Mouse (Mus musculus) stomach, postnatal 0 days (tissue): ENCODE results near the gene Flg2. TPM values are rescaled to one million over a fixed set of nuclear protein-coding genes. Genes with fewer than 3 reads are reported as not detected.

Experiments
- ATAC-seq: fragments of 200-750 bp; cut with Nextera tagmentation; 2 replicates; pipeline ENCODE4 v1.8.0; 2017; ENCODE audit not compliant: low FRiP score, low TSS enrichment
- DNase-seq: peaks from one replicate; pipeline ENCODE4 v3.0.0-alpha.2; 2016; ENCODE audit warnings: low spot score
- H3K27ac ChIP-seq: fragments of 300-500 bp; sonication (generic); replicated peaks from 2 replicates; pipeline ENCODE4 v1.5.1; 2014; ENCODE audit warnings: mild to moderate bottlenecking, control low read depth
- H3K27me3 ChIP-seq: fragments of 300-500 bp; sonication (generic); 2 replicates; pipeline ENCODE4 v1.6.1; 2014; ENCODE audit warnings: low read length; ENCODE audit not compliant: control insufficient read depth, insufficient read depth
- H3K36me3 ChIP-seq: fragments of 300-500 bp; sonication (generic); 2 replicates; pipeline ENCODE4 v1.6.1; 2014; ENCODE audit warnings: low read length, mixed read lengths; ENCODE audit not compliant: control insufficient read depth, insufficient read depth
- H3K4me1 ChIP-seq: fragments of 300-500 bp; sonication (generic); replicated peaks from 2 replicates; pipeline ENCODE4 v1.6.1; 2014; ENCODE audit warnings: antibody characterized with exemption; ENCODE audit not compliant: control insufficient read depth, insufficient read depth
- H3K4me2 ChIP-seq: fragments of 300-500 bp; sonication (generic); replicated peaks from 2 replicates; pipeline ENCODE4 v1.6.1; 2014; ENCODE audit warnings: low read depth, mild to moderate bottlenecking, control low read depth, moderate library complexity
- H3K4me3 ChIP-seq: fragments of 300-500 bp; sonication (generic); 2 replicates; pipeline ENCODE4 v1.5.1; 2014; ENCODE audit warnings: low read depth, low read length, control low read depth
- H3K9ac ChIP-seq: fragments of 300-500 bp; sonication (generic); 2 replicates; pipeline ENCODE4 v1.6.1; 2014; ENCODE audit warnings: mild to moderate bottlenecking, low read length, control low read depth, mixed read lengths
- H3K9me3 ChIP-seq: fragments of 300-500 bp; sonication (generic); 2 replicates; pipeline ENCODE4 v1.6.1; 2016; ENCODE audit warnings: low read length; ENCODE audit not compliant: control insufficient read depth
- CTCF ChIP-seq: IDR thresholded peaks from 2 replicates; pipeline ENCODE4 v1.5.1; 2016; ENCODE audit warnings: antibody characterized with exemption, low read depth, mild to moderate bottlenecking, moderate library complexity
- EP300 ChIP-seq: optimal IDR thresholded peaks from 2 replicates; pipeline ENCODE3; 2016; ENCODE audit warnings: antibody characterized with exemption
- WGBS: fragments of 180-500 bp; shearing (Covaris S2); extraction: QIAGEN DNeasy Blood & Tissue Kit; methylation state at CpG from one replicate; pipeline ENCODE4 v1.1.7; 2014; 5-methylcytosine and 5-hydroxymethylcytosine counted together
- polyA plus RNA-seq: library from polyadenylated mRNA; unstranded; fragments of >200 nt; fragmentation: Nextera tagmentation; extraction: Ambion mirVana; gene quantifications from 2 replicates; pipeline ENCODE4 v1.2.1, GENCODE M21; 2015

Flg2 gene
- 0.17 and 0.29 TPM in 2 replicates for polyA plus RNA-seq

- WGBS: 81% methylated on average over 3 of the region's 3 CpGs
- Histone ChIP-seq H3K27me3 (no peaks in the 10 kb centered on the region), H3K4me3 (no peak within 1 kb of the TSS), H3K9me3 (no peaks in the 10 kb centered on the region), H3K27ac (no peak within 1 kb of the TSS), H3K4me2 (no peak within 1 kb of the TSS), H3K9ac (no peak within 1 kb of the TSS), H3K36me3 (no peaks in the 10 kb centered on the region), H3K4me1 (no peaks in the 10 kb centered on the region)
- TF ChIP-seq CTCF (no peak), EP300 (no peak)
- DNase-seq (no peak), ATAC-seq (no peak)
Measured at GRCm38 (mm10) chr3:93196978-93197377, at the start of gene Flg2. TSS of gene Flg2 (plus strand) at chr3:93197278.

DNA sequence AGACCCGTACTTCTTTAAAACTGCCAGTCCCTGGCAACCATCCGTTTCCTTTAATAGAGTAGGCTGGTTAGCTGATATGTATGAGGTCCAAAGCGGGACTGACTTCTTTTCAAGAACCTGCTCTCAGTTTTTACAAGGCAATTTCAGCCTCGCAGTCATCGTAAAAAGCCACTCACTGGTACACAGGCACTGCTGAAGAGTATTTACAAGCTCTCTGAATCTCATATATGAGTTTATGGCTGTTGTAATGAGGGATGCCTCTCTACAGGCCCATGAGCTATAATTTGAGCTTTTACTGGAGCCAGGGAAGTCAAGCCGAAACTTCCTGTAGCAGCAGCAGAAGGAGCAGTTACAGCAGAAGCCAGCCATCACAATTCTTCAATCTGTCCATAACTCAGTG, 34.6 kb upstream of the Flg2 start:
- Histone ChIP-seq H3K36me3 (no peaks in the 10 kb centered on the region), H3K4me3 (no peak overlapping the region), H3K9me3 (no peaks in the 10 kb centered on the region), H3K9ac (no peak overlapping the region), H3K4me1 (no peaks in the 10 kb centered on the region), H3K27ac (no peak overlapping the region; the same call in 1 of the 2 replicates), H3K4me2 (no peak overlapping the region), H3K27me3 (no peaks in the 10 kb centered on the region)
- DNase-seq (no peak), ATAC-seq (no peak)
- TF ChIP-seq EP300 (no peak), CTCF (no peak)
- 77% methylated on average over 6 of the region's 6 CpGs for WGBS

GRCm38 (mm10) chr3:93162996-93163592, 34.0 kb upstream of the Flg2 start:
- 50% methylated on average over 1 of the region's 1 CpGs for WGBS
- no peaks in the 10 kb centered on the region for H3K9me3 ChIP-seq
- DNase-seq: no peak
- no peak overlapping the region for H3K9ac ChIP-seq
- no peaks in the 10 kb centered on the region for H3K4me1 ChIP-seq
- H3K27me3 ChIP-seq: no peaks in the 10 kb centered on the region
- no peaks in the 10 kb centered on the region for H3K36me3 ChIP-seq
- no peak overlapping the region for H3K4me2 ChIP-seq
- TF ChIP-seq EP300 (no peak), CTCF (no peak)
- no peak overlapping the region for H3K4me3 ChIP-seq
- no peak for ATAC-seq
- no peak overlapping the region; the same call in 1 of the 2 replicates for H3K27ac ChIP-seq

- no peak overlapping the region for H3K4me2 ChIP-seq
- H3K27ac ChIP-seq: no peak overlapping the region
- DNase-seq: no peak
- no peaks in the 10 kb centered on the region for H3K4me1 ChIP-seq
- no peaks in the 10 kb centered on the region for H3K9me3 ChIP-seq
- no peak overlapping the region for H3K4me3 ChIP-seq
- no peaks in the 10 kb centered on the region for H3K36me3 ChIP-seq
- 86% methylated on average over 4 of the region's 4 CpGs for WGBS
- no peaks in the 10 kb centered on the region for H3K27me3 ChIP-seq
- no peak for TF ChIP-seq CTCF
- no peak for TF ChIP-seq EP300
- no peak overlapping the region for H3K9ac ChIP-seq
- ATAC-seq: no peak
Measured at GRCm38 (mm10) chr3:93180856-93181255, 16.2 kb upstream of the Flg2 start.

DNA sequence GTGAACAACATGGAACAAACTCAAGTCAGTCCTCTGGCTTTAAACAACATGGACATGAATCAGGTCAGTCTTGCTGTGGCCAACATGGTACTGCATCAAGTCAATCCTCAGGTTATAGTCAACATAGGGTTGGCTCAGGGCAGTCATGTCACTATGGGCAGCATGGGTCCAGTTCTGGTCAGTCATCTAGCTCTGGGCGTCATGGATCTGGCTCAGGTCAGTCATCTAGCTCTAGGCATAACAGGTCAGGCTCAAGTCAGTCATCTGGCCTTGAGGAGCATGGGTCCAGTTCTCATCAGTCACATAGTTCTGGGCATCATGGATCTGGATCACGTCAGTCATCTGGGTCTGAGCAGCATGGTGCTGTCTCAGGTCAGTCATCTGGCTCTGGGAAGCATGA, 4.9 kb downstream of the Flg2 start:
- no peak overlapping the region for H3K4me2 ChIP-seq
- H3K36me3 ChIP-seq: no peaks in the 10 kb centered on the region
- DNase-seq (no peak), ATAC-seq (no peak)
- WGBS: 82% methylated on average over 2 of the region's 2 CpGs
- no peak for TF ChIP-seq EP300
- TF ChIP-seq CTCF: no peak
- H3K27ac ChIP-seq: no peak overlapping the region
- no peaks in the 10 kb centered on the region for H3K27me3 ChIP-seq
- H3K9me3 ChIP-seq: no peaks in the 10 kb centered on the region
- H3K9ac ChIP-seq: no peak overlapping the region
- H3K4me3 ChIP-seq: no peak overlapping the region
- no peaks in the 10 kb centered on the region for H3K4me1 ChIP-seq

DNA sequence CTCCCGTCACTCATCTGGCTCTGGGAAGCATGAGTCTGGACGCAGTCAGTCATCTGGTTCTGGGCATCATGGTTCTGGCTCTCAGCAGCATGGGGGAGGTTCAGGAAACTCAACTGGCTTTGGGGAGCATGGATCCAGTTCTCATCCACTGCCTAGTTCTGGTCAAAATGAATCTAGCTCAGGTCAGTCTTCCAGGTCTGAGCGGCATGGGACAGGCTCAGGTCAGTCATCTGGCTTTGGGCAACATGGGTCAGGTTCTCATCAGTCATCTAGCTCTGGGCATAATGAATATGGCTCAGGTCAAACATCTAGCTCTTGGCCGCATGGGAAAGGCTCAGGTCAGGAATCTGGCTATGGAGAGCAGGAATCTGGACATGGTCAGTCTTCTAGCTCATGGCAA, 5.4 kb downstream of the Flg2 start:
- TF ChIP-seq CTCF (no peak), EP300 (no peak)
- H3K4me2 ChIP-seq: no peak overlapping the region
- no peak overlapping the region for H3K27ac ChIP-seq
- DNase-seq: no peak
- no peaks in the 10 kb centered on the region for H3K9me3 ChIP-seq
- no peaks in the 10 kb centered on the region for H3K4me1 ChIP-seq
- H3K4me3 ChIP-seq: no peak overlapping the region
- H3K9ac ChIP-seq: no peak overlapping the region
- WGBS: 89% methylated on average over 4 of the region's 4 CpGs
- no peaks in the 10 kb centered on the region for H3K36me3 ChIP-seq
- ATAC-seq: no peak; the same call in 1 of the 2 replicates
- no peaks in the 10 kb centered on the region for H3K27me3 ChIP-seq

Other genes with a start within 250 kb of the Flg2 start
- 246 and 293 TPM in 2 replicates for gene Lce3d, start 239.9 kb upstream of the Flg2 start, polyA plus RNA-seq
- gene Lce3e, start 230.2 kb upstream of the Flg2 start, polyA plus RNA-seq: 1,443 and 1,461 TPM in 2 replicates
- 3,312 and 3,341 TPM in 2 replicates for gene Lce3f, start 205.1 kb upstream of the Flg2 start, polyA plus RNA-seq
- 1,801 and 2,041 TPM in 2 replicates for gene Crct1, start 181.6 kb upstream of the Flg2 start, polyA plus RNA-seq
- 356 and 376 TPM in 2 replicates for gene Lce1m, start 178.2 kb upstream of the Flg2 start, polyA plus RNA-seq
- gene Gm4858, start 128.5 kb upstream of the Flg2 start, polyA plus RNA-seq: 0.05 and 0.08 TPM in 2 replicates
- gene Crnn, start 52.5 kb upstream of the Flg2 start, polyA plus RNA-seq: 3.3 and 3.7 TPM in 2 replicates
- gene Flg, start 76.2 kb downstream of the Flg2 start, polyA plus RNA-seq: 551 and 597 TPM in 2 replicates
- 60.2 and 63.1 TPM in 2 replicates for gene Hrnr, start 122.5 kb downstream of the Flg2 start, polyA plus RNA-seq
- gene Rptn, start 196.4 kb downstream of the Flg2 start, polyA plus RNA-seq: 181 and 233 TPM in 2 replicates
- 0.86 and 1.1 TPM in 2 replicates for gene Tchh, start 245.1 kb downstream of the Flg2 start, polyA plus RNA-seq